Mouse (Mus musculus): Measurements from ENCODE around the gene Fry.
A peak's percentile ranks its signal among the peaks of the same experiment; 100 is the strongest.

The Fry gene

DNA sequence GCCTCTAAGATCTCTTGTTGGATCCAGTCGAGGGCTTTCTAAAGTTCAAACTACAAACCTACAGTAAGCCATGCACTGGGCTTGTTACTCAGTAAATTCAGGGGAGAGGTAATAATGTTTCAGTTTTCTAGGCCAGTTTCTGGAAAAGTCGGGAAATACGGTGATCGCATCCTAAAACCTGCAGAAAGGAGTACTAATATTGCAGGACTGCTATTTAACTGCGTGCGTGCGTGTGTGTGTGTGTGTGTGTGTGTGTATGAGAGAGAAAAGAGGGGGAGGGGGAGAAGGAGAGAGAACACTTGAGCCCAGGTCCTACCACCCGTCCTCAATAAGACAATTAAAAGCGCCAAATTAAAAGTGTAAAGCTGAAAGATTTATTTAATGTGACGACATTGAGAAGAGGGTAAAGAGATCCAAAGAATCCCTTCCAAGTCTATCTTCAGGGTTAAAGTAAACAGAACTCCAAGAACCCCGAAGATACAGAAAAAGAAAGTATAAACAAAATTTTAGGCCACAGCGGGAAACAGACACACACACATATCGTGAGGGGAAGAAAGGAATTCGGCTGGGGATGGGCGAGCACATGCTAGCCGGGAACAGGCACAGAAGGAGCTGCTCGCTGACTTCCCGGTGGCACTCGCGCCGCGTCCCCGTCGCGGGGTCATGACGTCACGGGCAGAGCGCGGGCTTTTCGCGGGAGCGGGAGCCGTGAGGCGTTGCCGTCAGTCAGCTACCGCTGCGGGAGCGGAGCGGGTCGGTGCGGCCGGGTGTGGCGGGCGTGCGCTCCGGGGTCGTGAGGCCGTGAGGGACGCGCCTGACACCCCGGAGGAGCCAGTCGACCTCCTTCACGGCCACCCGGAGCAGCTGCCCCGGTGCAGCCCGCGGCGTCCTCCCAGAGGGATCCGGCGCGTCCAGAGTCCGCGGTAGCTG lies 403.8 kb downstream of the Fry start, which contains the start of gene Brca2:
Gene Brca2, plus strand, starts transcription at position 694 of the 930 bp plus-strand sequence.
- peak; percentile 91 for DNase-seq (ENCODE audit: low read depth, low spot score)

GRCm38 (mm10) chr5:150522867-150523234 lies 404.4 kb downstream of the Fry start:
- no peak for DNase-seq (ENCODE audit: low read depth, low spot score)

- DNase-seq (ENCODE audit: low read depth, low spot score) = no peak
Measured at GRCm38 (mm10) chr5:150525239-150525638, 406.8 kb downstream of the Fry start.

GRCm38 (mm10) chr5:150541302-150541701 lies 422.9 kb downstream of the Fry start:
- DNase-seq (ENCODE audit: low read depth, low spot score) = no peak

- DNase-seq (ENCODE audit: low read depth, low spot score) = no peak
Measured at GRCm38 (mm10) chr5:150543184-150543583, 424.7 kb downstream of the Fry start.

Measured in ES-CJ7 (cell line).